Mouse (Mus musculus) testis, adult 2 months (tissue): ENCODE results near the gene Ankfn1.

Experiments used
- CTCF ChIP-seq: fragments of 200-500 bp; IDR thresholded peaks from 2 replicates; pipeline ENCODE4 v1.5.1; 2012; ENCODE audit warnings: low read depth, mild to moderate bottlenecking, inconsistent platforms, low read length, moderate library complexity; ENCODE audit not compliant: control insufficient read depth, insufficient read depth, insufficient replicate concordance
- POLR2A ChIP-seq: fragments of 200-500 bp; IDR thresholded peaks from 2 replicates; pipeline ENCODE4 v1.6.1; 2012; ENCODE audit warnings: low read depth, mild to moderate bottlenecking, inconsistent platforms, low read length, moderate library complexity; ENCODE audit not compliant: control insufficient read depth

GRCm38 (mm10) chr11:89811403-89811802 is 34.0 kb upstream of the Ankfn1 start:
- TF ChIP-seq POLR2A (no peak), CTCF (no peak)
